Mouse (Mus musculus) bone marrow macrophage, adult 2 months (primary cell): ENCODE measurements at regions not wholly inside any gene's neighbourhood (a gene's known extent, or its start where the extent isn't known, plus 50 kb on each side); places are given as distances from the start of the nearest gene placed in this dataset.

Experiments used
- CTCF ChIP-seq: IDR thresholded peaks from 2 replicates; pipeline ENCODE4 v1.5.1; 2012; ENCODE audit warnings: low read depth, mild to moderate bottlenecking, low read length, moderate library complexity
- POLR2A ChIP-seq: IDR thresholded peaks from 2 replicates; pipeline ENCODE4 v1.6.1; 2012; ENCODE audit warnings: mild to moderate bottlenecking, low read depth, low read length, borderline replicate concordance

DNA sequence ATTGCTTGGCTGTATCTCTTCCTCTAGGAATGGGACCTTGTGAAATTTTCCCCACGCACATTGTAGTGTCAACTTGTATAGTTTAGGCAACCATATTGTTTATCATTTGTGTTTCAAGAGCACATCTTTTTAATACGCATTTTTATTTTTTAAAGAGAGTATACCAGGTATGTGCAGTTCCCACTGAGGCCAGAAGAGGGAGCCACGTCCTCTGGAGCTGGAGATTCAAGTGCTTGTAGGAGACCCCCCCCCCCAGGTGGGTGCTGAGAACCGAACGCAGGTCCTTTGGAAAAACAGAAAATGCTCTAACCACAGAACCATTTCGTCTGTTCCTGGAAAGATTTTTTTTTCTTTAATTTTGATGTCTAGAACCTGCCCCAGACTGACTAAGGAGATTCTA lies 161.5 kb downstream of the Dad1 start:
- TF ChIP-seq CTCF (no peak), POLR2A (no peak)
